Mouse (Mus musculus): ENCODE data around the gene LTO1. TPM values are rescaled to one million over a fixed set of nuclear protein-coding genes. Genes with fewer than 3 reads are reported as not detected.
A peak's percentile ranks its signal among the peaks of the same experiment; 100 is the strongest.

LTO1 gene
- polyA plus RNA-seq, 1 experiment from 2014 or later, result 29.1 TPM

DNA sequence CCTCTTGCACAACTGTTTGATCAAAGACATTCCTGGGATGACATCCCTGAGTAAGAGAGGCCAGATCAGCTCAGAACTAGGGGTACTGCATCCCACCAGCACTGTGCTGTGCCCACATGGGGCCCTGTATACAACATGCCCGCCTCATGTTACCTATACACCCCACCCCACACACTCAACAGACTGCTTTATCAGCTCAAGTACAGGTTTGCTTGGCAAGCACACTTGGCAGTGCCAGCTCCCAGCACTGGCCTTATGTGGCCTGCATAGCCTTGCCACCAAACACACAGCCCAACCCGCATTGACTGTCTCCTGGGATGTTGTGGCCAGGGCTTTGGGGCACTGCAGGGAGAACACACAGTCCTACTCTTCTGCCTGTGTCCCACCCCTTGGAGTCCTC lies 12.7 kb downstream of the LTO1 start:
- 63% methylated on average over 2 of the region's 2 CpGs for WGBS

DNA sequence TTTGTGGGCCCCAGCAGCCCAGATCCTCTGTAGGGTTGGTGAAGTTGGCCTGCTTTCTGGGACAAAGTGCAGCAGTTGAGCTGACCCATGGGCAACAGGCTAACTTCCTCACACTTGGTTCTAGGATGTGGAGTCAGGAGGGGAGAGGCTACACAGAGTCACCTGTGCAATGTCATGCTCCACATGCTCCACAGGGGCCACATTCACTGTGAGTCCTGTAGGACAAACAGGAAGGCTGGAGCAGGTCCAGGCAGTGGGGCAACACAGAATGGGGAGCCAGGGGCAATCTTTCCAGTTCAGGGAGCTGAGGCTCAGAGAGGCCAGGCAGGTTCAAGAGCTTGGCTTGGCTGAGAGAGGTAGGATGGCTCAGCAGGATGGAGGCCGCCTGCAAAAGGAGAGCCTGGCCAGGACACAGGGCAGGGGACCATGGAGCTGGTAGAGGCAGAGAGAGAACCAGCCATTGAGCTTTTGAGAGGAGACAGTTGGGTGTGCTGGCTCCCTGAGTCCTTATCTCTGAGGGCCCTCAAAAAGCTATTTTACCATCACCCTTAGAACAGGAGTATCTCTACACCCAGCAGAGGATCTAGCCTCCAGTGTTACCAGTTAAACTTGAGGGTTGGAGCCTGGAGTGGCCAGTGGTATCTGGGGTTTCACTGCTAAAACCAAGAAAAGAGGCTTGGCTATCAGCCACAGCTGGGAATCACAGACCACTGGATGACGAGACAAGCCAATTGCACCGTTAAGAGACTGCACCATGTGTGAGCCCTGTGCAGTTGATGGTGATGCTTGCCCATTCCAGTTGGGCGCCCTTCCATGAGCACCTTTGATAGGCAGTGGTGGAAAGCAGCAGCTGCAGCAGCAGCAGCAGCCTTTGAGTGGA lies 13.3 kb downstream of the LTO1 start:
- no peak overlapping the region for H3K9ac ChIP-seq (ENCODE audit: low read length)
- H3K27ac ChIP-seq (ENCODE audit: low read length), result no peak overlapping the region
- H3K4me2 ChIP-seq (ENCODE audit: low read depth, low read length), result no peak overlapping the region
- ATAC-seq (ENCODE audit: low read depth), result 0 out of 2 replicates have a peak, but pooled peaks have one; percentile 6
- 70% methylated on average over 4 of the region's 4 CpGs for WGBS
- H3K9me3 ChIP-seq (ENCODE audit: control insufficient read depth, low read length), result no peaks in the 10 kb centered on the region
- H3K4me3 ChIP-seq (ENCODE audit: low read length), result no peak overlapping the region
- H3K27me3 ChIP-seq (ENCODE audit: control insufficient read depth, insufficient read depth, low read depth, low read length), result no peaks in the 10 kb centered on the region
- H3K36me3 ChIP-seq (ENCODE audit: control insufficient read depth, insufficient read depth, low read length), result peaks cover under 1% of the 10 kb centered on the region
- no peaks in the 10 kb centered on the region for H3K4me1 ChIP-seq (replicated peaks; ENCODE audit: control insufficient read depth, insufficient read depth, low read length)

More for the DNA sequence above, 12.7 kb downstream of the LTO1 start:
- Histone ChIP-seq H3K4me3 (ENCODE audit: low read length) (no peak overlapping the region), H3K27me3 (ENCODE audit: control insufficient read depth, insufficient read depth, low read depth, low read length) (no peaks in the 10 kb centered on the region), H3K36me3 (ENCODE audit: control insufficient read depth, insufficient read depth, low read length) (no peaks in the 10 kb centered on the region), H3K9ac (ENCODE audit: low read length) (no peak overlapping the region), H3K4me2 (ENCODE audit: low read depth, low read length) (no peak overlapping the region), H3K4me1 (replicated peaks; ENCODE audit: control insufficient read depth, insufficient read depth, low read length) (no peaks in the 10 kb centered on the region), H3K9me3 (ENCODE audit: control insufficient read depth, low read length) (no peaks in the 10 kb centered on the region), H3K27ac (ENCODE audit: low read length) (no peak overlapping the region)
- peak; percentile 13; the same call in 1 of the 2 replicates for ATAC-seq (ENCODE audit: low read depth)

DNA sequence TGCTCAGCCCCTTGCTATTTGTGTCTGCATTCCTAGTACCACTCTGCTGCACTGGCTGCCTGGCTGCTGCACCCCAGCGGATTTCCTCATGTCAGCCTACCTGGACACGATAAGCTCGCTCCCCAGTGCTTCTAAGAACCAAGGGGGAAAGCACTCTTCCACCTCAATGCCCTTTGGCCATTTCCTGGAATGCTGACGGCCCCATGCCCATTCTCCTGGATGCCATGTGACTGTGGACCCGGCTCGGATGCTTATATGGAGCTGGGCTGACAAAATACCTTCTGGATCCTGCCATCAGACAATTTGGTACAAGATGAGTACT lies 13.9 kb downstream of the LTO1 start:
- ATAC-seq (ENCODE audit: low read depth), result no peak
- WGBS, result 63% methylated on average over 6 of the region's 6 CpGs
- Histone ChIP-seq H3K4me1 (replicated peaks; ENCODE audit: control insufficient read depth, insufficient read depth, low read length) (no peaks in the 10 kb centered on the region), H3K27ac (ENCODE audit: low read length) (no peak overlapping the region), H3K9me3 (ENCODE audit: control insufficient read depth, low read length) (no peaks in the 10 kb centered on the region), H3K4me3 (ENCODE audit: low read length) (no peak overlapping the region), H3K9ac (ENCODE audit: low read length) (no peak overlapping the region), H3K36me3 (ENCODE audit: control insufficient read depth, insufficient read depth, low read length) (peaks cover 6% of the 10 kb centered on the region), H3K27me3 (ENCODE audit: control insufficient read depth, insufficient read depth, low read depth, low read length) (no peaks in the 10 kb centered on the region), H3K4me2 (ENCODE audit: low read depth, low read length) (no peak overlapping the region)

DNA sequence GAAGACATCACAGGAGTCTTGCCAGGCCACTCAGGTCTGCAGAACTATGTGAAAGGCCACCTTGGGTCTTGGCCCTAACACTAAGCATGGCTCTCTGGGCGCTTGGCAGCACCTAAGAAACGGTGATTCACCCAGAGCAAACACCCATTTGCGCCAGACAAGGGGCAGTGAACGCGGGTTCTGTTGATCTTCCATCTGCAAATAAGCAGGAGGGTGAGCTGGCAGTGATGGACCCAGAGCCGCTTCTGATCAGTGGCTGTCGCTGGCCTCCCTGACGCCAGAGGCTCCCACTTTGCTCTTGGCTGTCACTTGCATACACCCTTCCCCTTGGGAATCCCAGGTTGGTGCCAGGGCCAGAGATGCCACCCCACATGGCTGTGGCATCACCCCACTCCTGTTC lies 14.6 kb downstream of the LTO1 start:
- WGBS, result 59% methylated on average over 8 of the region's 8 CpGs
- no peak for ATAC-seq (ENCODE audit: low read depth)
- Histone ChIP-seq H3K4me3 (ENCODE audit: low read length) (no peak overlapping the region), H3K4me1 (replicated peaks; ENCODE audit: control insufficient read depth, insufficient read depth, low read length) (no peaks in the 10 kb centered on the region), H3K4me2 (ENCODE audit: low read depth, low read length) (no peak overlapping the region), H3K9ac (ENCODE audit: low read length) (no peak overlapping the region), H3K9me3 (ENCODE audit: control insufficient read depth, low read length) (no peaks in the 10 kb centered on the region), H3K27ac (ENCODE audit: low read length) (no peak overlapping the region), H3K36me3 (ENCODE audit: control insufficient read depth, insufficient read depth, low read length) (peaks cover 11% of the 10 kb centered on the region), H3K27me3 (ENCODE audit: control insufficient read depth, insufficient read depth, low read depth, low read length) (no peaks in the 10 kb centered on the region)

DNA sequence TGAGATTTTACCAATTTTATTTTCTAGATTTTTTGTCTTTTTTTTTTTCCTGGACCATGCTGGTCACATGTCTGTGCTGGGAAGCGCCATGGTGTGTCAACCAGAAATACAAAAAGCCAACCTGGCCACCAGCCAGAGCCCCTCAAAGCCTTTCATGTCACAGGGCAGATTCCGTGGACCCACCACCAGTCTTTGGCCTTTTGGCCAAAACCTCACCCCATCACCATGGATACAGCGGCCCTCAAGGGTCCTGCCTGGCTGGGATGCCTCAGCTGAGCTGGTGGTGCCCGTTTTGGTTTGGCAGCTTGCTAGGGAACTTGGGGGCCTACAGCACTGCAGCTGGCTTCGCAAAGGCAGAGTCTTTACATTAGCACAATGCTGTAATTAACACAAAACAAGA lies 15.0 kb downstream of the LTO1 start:
- Histone ChIP-seq H3K36me3 (ENCODE audit: control insufficient read depth, insufficient read depth, low read length) (peaks cover 15% of the 10 kb centered on the region), H3K27ac (ENCODE audit: low read length) (no peak overlapping the region), H3K4me3 (ENCODE audit: low read length) (no peak overlapping the region), H3K4me2 (ENCODE audit: low read depth, low read length) (no peak overlapping the region), H3K9me3 (ENCODE audit: control insufficient read depth, low read length) (no peaks in the 10 kb centered on the region), H3K9ac (ENCODE audit: low read length) (no peak overlapping the region), H3K27me3 (ENCODE audit: control insufficient read depth, insufficient read depth, low read depth, low read length) (no peaks in the 10 kb centered on the region), H3K4me1 (replicated peaks; ENCODE audit: control insufficient read depth, insufficient read depth, low read length) (no peaks in the 10 kb centered on the region)
- no peak for ATAC-seq (ENCODE audit: low read depth)
- WGBS, result 51% methylated on average over 5 of the region's 5 CpGs

DNA sequence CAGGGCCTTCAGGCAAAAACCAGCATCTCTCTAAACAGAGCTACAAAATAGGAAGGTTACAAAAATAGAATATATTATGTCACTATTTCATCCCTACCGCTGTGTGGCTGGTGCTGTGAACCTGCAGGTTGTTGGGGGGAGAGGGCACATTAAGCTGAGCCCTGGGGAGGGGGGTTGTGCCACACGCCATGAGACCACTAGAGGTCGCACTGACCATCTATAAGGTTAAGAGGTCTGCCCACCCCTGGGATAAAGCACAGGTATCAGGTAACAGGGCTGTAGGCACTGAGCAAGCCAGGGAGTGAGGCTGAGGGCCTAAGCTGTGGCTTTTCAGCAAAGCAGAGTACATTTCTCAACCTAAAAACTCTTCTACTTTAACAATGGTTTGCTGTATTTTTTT lies 16.9 kb downstream of the LTO1 start:
- 16% methylated on average over 3 of the region's 3 CpGs for WGBS
- H3K4me3 ChIP-seq (ENCODE audit: low read length), result no peak overlapping the region
- H3K4me1 ChIP-seq (replicated peaks; ENCODE audit: control insufficient read depth, insufficient read depth, low read length), result no peaks in the 10 kb centered on the region
- no peaks in the 10 kb centered on the region for H3K27me3 ChIP-seq (ENCODE audit: control insufficient read depth, insufficient read depth, low read depth, low read length)
- no peak overlapping the region for H3K4me2 ChIP-seq (ENCODE audit: low read depth, low read length)
- H3K9ac ChIP-seq (ENCODE audit: low read length), result no peak overlapping the region
- peaks cover 23% of the 10 kb centered on the region for H3K36me3 ChIP-seq (ENCODE audit: control insufficient read depth, insufficient read depth, low read length)
- no peak for ATAC-seq (ENCODE audit: low read depth)
- no peak overlapping the region for H3K27ac ChIP-seq (ENCODE audit: low read length)
- H3K9me3 ChIP-seq (ENCODE audit: control insufficient read depth, low read length), result no peaks in the 10 kb centered on the region

DNA sequence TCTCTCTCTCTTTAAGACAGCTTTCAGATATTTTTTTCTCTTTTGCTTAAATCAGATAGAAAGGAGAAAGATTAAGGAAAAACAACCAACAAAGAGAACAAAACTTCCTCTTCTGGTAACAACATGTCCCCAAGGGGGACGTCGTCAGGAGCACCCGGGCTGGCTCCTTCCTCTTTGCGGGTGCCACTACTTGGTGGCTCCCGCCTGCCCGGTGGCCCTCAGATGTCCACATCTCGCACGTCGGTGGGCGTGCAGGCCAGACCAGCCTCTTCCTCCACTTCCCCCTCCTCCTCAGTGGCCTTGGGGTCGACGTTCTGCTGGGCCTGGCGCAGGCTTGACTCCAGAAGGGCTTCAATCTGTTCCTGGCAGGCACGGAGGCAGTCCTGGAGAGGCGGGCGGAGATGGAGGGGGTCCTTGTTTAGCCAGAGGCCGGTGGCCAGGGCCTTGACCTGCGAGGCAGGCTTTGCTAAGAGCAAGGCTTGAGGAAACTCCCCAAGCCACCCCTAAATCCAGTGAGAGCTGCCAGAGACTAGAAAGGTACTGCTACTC lies 17.6 kb downstream of the LTO1 start:
- no peak overlapping the region for H3K4me2 ChIP-seq (ENCODE audit: low read depth, low read length)
- H3K27me3 ChIP-seq (ENCODE audit: control insufficient read depth, insufficient read depth, low read depth, low read length), result no peaks in the 10 kb centered on the region
- H3K27ac ChIP-seq (ENCODE audit: low read length), result no peak overlapping the region
- H3K4me3 ChIP-seq (ENCODE audit: low read length), result no peak overlapping the region
- no peak overlapping the region for H3K9ac ChIP-seq (ENCODE audit: low read length)
- 67% methylated on average over 18 of the region's 18 CpGs for WGBS
- H3K36me3 ChIP-seq (ENCODE audit: control insufficient read depth, insufficient read depth, low read length), result peaks cover 23% of the 10 kb centered on the region
- H3K4me1 ChIP-seq (replicated peaks; ENCODE audit: control insufficient read depth, insufficient read depth, low read length), result peaks cover 4% of the 10 kb centered on the region; the same call in 1 of the 2 replicates
- no peak for ATAC-seq (ENCODE audit: low read depth)
- H3K9me3 ChIP-seq (ENCODE audit: control insufficient read depth, low read length), result no peaks in the 10 kb centered on the region

DNA sequence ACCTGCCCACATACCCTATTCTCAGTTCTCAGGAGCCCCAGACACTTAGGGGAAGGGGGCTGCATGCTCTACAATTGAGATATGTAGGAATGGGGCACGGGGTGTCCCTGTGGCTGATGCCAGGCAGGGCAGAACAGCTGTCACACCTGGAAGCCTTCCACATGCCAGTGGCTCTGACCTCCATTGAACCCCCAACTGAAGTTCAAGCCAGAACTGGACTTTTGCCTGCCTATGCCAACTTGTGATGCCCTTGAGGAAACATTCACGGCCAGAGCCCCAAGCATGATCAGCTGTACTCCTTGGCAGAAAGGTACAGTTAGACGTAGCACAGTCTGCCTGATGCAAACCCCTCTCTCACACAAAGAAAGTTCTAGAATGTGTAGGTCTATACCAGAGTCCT lies 18.4 kb downstream of the LTO1 start:
- Histone ChIP-seq H3K36me3 (ENCODE audit: control insufficient read depth, insufficient read depth, low read length) (peaks cover 23% of the 10 kb centered on the region), H3K9ac (ENCODE audit: low read length) (no peak overlapping the region), H3K27me3 (ENCODE audit: control insufficient read depth, insufficient read depth, low read depth, low read length) (peaks cover 5% of the 10 kb centered on the region), H3K27ac (ENCODE audit: low read length) (no peak overlapping the region), H3K4me2 (ENCODE audit: low read depth, low read length) (no peak overlapping the region), H3K4me1 (replicated peaks; ENCODE audit: control insufficient read depth, insufficient read depth, low read length) (peaks cover 4% of the 10 kb centered on the region; the same call in 1 of the 2 replicates), H3K4me3 (ENCODE audit: low read length) (no peak overlapping the region), H3K9me3 (ENCODE audit: control insufficient read depth, low read length) (no peaks in the 10 kb centered on the region)
- 81% methylated on average over 3 of the region's 3 CpGs for WGBS
- ATAC-seq (ENCODE audit: low read depth), result no peak

DNA sequence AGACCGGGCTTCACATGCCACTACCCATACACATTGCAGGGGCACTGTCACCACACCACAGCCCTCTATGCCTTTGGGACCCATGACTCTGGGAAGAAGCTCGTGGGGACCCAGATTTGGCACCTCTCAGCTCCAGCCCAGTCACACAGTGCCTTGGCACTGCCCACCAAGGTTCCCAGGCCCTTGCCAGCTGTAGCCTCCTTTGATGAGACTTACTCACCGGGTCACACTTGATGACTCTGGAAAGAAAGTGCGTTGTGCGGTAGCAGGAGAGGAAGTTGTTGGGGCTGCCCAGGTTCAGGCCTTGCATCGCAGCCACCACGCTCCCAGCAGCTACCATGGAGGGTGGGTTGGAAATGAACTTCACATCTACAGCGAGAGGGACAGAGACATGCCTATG lies 18.9 kb downstream of the LTO1 start:
- Histone ChIP-seq H3K36me3 (ENCODE audit: control insufficient read depth, insufficient read depth, low read length) (peaks cover 23% of the 10 kb centered on the region), H3K9me3 (ENCODE audit: control insufficient read depth, low read length) (no peaks in the 10 kb centered on the region), H3K4me3 (ENCODE audit: low read length) (no peak overlapping the region), H3K27me3 (ENCODE audit: control insufficient read depth, insufficient read depth, low read depth, low read length) (peaks cover 5% of the 10 kb centered on the region), H3K9ac (ENCODE audit: low read length) (no peak overlapping the region; the same call in 1 of the 2 replicates), H3K4me2 (ENCODE audit: low read depth, low read length) (no peak overlapping the region), H3K4me1 (replicated peaks; ENCODE audit: control insufficient read depth, insufficient read depth, low read length) (peaks cover 4% of the 10 kb centered on the region; the same call in 1 of the 2 replicates), H3K27ac (ENCODE audit: low read length) (no peak overlapping the region)
- ATAC-seq (ENCODE audit: low read depth), result no peak
- 80% methylated on average over 8 of the region's 8 CpGs for WGBS

Data from lung, embryonic 16.5 days (tissue).